Mouse (Mus musculus): ENCODE results near the gene Trpv5.
A peak's percentile ranks its signal among the peaks of the same experiment; 100 is the strongest.

The Trpv5 gene

DNA sequence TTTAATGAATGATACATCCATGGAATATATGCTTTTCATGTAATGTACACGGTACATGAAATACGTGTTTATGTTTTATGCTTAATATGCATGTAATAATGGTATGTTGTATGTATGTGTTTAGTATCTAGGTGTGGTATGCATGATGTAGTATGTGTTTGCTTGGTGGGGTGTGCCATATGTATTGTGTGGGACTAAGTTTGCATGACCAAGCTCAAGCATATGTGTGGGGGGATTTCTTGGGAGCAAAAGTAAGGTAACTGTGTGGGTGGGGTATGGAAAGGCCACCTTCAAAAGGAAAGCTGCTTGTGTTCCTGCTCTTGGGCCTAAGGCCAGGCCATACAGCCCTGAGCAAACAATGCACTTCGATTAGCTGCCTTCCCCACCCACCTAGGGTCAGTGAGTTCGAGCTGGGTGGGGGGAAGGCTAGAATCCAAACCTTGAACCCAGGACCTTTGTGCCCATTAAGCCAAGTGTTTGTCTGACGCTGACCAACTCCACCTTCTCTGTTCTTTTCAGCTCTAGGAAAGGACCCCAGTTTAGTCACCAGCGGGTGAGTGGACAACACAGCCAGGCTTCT is 42.6 kb downstream of the Trpv5 start:
- DNase-seq: no peak

DNA sequence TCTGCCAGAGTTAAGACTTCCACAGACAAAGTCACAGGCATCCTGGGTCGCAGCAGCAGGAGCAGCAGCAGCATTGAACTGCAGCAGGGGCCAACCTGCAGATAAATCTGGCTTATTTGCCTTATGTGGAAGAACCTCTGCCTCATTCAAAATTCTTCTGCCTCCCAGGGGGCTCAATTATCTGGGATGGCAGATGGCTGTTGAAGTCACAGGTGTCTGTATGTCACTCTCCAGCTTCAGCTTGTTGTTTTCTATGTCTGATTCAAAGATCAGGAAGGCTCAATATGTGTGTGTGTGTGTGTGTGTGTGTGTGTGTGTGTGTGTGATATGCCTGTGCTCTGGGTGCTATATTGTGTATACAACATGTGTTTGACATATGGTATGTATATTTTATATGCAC is 43.2 kb downstream of the Trpv5 start:
- DNase-seq: no peak

DNA sequence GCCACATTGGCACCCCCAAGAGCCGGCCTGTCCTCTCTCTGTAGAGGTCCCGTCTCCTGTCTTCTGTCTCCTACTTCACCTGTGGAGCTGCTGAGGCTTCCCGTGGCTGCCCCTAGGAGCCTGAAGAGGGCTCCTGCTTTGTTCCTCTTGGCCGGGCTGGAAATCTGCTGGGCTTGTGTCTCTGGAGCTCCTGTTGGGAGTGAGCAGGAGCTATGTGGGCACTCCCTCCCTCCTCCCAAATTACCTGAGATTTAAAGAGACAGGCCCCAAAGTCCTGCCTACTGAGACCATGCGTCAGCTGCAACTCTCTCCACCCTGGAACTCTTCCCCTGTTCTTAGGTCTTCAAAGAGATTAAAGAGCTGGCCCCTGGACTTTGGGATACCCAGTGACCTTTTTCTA is 44.4 kb downstream of the Trpv5 start, which contains the start of gene Trpv6:
Trpv6 (minus strand) TSS at position 228 of the 400 bp plus-strand sequence.
- DNase-seq: no peak

DNA sequence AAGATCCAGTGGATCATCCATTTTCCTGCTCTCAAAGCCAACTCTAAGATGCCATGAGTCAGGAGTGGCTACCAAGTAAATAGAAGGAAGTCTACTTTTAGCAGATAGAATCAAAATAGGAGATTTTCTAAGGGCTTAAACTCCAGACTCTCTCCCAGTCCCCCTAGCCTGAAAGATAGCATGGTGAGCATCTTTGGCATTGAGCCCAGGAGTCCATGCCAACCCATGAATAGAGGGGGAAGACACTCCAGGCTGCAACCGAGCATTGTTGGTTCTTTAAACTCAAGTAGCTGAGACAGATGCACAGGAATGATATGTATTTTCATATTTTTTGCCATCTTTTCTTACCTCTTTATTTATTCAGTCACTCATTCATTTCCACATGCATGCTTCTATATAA is 45.4 kb downstream of the Trpv5 start:
- no peak for DNase-seq

DNA sequence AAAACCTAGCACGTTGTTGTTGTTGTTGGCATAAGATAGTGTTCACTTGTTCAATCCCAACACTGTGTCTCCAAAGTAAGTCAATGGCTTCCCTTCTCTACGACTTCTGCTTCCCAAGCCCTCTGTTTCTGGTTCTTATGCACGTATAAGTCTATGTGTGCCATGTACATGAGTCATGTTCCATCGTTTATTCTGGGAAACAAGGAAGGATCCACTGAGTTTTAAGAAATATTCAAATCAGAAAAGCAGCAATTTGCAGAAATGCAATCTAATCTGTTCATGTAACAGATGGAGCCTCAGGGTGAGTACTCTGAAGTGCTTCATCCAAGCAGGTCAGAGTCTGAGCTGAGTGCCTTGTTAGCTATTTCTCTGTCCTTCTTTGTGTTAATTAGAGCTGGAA is 49.0 kb downstream of the Trpv5 start:
- DNase-seq: no peak

DNA sequence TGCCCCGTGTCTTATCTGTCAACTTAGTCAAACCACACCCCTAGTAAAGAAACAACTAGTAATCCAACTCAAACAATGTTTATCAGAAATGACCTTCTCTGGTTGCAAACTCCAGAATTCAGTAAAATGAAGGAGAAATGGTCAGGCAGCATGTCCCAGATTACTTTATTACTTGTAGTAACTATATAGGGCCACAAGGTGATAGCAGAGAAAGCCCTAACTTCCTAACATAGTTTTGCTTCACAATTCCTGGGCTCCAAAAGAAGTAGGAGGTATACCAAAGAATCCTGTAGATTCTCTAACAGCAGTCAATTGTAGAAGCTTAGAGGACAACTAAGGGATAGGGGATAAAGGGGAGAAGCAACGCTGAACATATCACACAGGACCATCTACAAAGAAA is 49.8 kb downstream of the Trpv5 start:
- no peak for DNase-seq

DNA sequence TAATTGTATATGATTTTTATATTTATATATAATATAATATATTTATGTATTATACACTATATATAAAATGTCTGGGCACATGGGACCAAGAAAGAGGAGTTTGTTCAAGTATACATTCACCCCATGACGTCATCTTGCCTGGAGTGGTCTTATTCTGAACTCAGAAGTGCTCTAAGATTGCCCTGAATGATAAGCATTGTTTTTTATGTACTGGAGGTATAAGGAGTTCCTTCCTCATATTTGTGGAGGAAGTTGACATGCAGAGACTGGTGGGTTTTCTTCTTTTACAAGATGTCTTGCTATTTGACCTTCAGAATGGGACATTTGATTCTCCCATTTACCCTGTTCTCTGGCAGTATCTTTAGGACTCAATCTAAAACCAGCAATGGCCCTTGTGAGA is 52.4 kb downstream of the Trpv5 start:
- no peak for DNase-seq

DNA sequence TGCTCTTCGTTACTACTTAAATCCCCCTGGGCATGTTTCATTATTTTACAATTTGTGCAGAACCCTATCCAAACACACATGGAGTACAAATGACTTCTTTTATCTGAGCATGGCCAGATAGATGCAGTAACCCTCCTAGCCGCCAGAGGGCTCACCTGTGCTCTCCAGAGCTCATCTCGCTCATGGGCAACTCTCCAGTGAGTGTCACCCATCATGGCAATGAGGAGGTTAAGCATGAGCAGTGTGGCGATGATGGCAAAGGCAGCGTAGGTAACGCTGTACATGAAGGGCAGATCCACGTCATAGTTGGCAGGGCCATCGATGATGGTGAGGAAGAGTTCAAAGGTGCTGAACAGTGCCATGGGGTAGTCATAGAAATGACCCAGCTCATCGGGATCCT is 57.9 kb downstream of the Trpv5 start:
- DNase-seq: peak; percentile 79

DNA sequence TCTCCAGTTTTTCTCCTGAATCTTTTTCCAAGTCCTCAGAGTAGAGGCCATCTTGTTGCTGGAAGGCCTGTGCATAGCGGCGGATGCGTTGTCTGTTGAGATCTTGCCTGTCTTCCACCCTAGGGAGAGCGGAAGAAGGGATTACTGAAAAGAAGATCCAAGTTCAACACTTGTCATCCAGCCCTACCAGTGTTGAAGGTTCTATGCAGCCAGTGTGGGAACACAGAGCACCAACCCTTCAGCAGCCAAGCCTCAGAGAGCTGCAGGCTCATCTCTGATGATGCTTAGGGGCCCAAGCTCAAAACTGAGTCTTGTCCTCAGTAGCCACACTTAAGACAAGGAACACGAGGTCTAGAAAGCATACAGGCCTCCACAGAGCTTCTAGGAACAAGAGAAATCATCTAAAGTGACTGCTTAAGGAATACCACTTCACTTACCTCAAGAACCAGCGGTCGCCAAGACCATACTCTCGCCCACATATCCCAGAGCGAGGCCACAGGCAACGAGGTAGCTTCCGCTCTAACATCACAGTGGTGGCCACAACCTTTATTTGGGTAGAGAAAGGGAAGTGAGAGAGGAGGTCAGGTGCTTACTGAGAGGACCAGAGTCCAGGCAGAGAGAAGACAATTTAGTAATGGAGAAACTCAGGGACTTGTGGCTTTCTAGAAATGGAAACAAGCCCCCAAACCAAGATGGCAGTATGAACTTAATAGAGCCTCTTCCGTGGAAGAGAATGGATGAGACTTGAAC is 59.2 kb downstream of the Trpv5 start:
- no peak for DNase-seq

DNA sequence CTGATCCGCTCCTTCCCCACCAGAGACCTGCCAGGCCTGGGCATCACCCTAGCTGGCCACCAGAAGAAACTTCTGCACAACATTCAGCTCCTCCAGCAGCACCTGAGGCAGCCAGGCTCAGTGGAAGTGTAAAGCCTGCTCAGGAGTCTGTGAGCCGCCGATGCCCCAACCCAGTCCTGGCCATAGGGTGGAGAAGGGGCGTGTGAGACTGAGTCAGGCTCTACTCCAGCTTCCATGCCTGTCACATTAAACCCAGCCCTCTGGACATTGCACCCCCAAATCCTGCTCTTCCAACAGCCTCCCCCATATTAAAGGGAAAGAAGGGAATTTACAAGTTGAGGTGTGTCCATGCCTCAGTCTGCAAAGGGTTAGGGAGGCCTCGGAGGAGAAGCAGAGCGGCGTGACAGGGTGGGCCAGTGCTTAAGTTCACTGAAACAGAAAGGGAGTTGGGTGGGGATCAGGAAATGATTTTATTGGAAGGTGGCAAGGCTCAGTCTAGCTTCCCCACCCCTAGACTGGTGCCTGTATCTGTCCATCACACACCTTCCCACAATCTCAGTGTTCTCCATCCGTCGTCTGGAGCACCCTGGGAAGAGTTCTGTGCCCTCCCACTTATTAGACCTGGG is 60.3 kb downstream of the Trpv5 start:
- DNase-seq: no peak

DNA sequence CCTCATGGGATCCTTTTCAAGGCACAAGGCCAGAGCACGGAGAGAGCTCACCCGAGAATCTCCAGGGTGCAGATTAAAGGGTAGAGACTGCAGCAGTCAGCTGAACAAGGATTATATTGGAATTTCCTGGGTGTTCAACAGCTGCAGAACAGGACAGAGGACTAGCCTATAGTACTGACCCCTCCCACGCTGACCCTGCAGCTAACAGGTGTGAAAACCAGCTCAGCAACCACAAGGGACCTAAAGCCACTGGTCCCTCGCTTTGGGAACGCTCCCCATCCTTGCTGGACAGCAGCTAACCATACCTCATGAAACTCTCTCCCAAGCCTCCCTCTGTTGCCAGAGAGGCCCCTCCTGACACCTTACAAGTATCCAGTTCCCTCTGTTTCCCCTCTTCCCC is 72.9 kb downstream of the Trpv5 start:
- DNase-seq: peak; percentile 13

DNA sequence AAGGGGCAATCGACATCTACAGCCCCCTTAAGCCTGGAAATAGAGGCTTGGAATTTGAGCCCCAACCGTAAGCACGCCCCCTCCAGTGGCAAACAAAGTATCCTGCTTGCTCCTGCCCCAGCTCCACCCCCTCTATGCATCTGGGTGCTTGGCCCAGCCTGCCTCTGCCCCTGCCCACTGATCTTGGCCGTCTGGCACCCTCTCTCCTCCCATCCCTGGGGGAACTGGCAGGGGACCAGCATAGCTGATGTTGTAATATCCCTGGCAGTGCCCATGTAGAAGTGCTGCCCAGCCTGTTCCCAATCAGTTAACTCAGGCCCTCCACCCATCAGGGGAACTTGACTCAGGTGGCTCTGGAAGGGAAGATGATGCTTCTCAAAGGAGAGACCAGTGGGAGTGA is 74.4 kb downstream of the Trpv5 start:
- DNase-seq: peak; percentile 68

DNA sequence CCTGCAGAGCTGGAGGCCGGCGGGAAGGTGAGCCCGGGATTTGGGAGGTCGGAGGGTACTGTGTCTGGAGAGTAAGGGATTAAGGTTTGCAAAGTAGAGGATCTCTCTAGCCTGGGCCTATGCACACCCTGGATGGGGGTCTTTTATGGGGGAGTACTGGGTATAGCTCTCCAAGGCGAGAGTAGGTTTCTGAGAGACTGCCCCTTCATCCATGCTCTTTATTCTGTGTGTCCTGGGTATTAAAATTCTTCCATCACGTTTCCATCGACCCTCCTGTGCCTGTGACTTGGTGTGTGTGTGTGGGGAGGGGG is 74.8 kb downstream of the Trpv5 start:
- no peak for DNase-seq

DNA sequence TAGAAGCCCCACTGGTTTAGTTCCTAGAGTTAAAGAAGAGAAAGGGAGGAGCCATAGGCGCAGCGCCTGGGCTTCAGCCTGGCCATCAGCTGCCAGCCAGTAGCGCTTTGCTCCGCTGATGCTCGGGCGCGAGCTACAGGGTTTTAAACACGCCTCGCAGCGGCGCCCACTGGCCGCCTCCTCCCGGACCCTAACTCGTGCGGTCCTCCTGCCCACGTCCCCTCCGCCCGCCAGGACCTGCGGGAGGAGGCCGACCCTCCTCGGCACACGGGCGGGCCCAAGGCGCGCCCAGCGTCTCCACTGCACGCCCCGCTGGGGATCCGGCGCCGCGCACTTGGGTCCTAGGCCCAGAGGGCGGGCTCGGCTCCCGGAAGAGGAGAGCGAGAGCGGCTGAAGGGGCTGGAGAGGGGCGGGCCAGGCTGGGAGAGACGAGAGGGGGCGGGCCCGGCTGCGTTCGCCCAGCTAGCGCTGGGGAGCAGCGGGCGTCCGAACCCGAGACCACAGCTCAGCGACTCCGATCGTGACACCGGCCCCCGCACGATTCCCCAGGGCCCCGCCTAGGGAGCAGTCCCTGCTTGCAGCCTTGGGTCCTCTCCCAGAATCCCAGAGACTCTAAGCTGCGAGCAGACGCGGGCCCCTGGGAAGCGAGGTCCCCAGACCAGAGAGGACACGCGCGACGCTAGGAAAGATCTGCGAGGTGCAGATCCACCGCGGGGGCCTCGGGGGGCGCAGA is 75.3 kb downstream of the Trpv5 start, which contains the start of gene Ephb6:
Ephb6 (plus strand) TSS at position 422 of the 733 bp plus-strand sequence.
- peak; percentile 92 for DNase-seq

DNA sequence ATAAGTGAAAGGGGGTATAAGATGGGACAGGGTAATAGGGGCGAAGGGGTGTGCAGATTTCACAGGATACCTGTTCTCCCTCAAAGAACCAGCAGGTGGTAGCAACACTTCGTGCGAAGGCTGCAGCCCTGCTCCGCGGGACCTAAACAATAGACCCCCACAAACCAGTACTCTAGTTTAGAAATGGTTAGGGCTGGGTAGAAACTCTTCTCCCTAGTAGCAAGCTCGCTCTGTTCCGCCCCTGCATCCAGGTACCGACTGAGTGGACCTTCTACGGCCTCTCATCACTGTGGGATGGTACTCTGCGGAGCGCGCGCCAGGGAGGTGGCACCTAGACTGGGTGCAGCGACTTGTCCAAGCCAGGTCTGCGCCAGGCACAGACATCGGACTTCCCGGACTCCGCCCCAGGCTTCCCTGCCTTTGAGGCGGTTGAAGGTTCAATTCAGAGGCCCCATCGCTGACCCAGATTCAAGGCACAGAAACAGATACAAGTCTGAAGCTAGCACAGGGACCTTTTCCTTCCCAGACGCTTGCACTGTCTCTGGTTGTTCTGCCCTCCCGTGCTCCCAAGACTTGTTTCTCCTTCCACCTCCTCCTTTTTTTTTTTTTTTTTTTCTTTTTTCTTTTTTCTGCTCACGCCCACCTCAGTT is 76.0 kb downstream of the Trpv5 start:
- peak; percentile 82 for DNase-seq
